Mouse (Mus musculus): ENCODE measurements around the gene Fam216b. TPM values are rescaled to one million over a fixed set of nuclear protein-coding genes. Genes with fewer than 3 reads are reported as not detected.

Gene Fam216b
- polyA plus RNA-seq, 1 experiment from 2014 or later = 0.18 TPM

GRCm38 (mm10) chr14:78040643-78041042 lies 48.2 kb downstream of the Fam216b start:
- Histone ChIP-seq H3K4me3 (no peak overlapping the region), H3K4me1 (replicated peaks) (peaks cover 15% of the 10 kb centered on the region), H3K4me2 (no peak overlapping the region), H3K27me3 (no peaks in the 10 kb centered on the region), H3K36me3 (no peaks in the 10 kb centered on the region), H3K27ac (replicated peaks) (no peak overlapping the region), H3K9ac (no peak overlapping the region), H3K9me3 (no peaks in the 10 kb centered on the region)
- no peak for ATAC-seq (ENCODE audit: low read depth)
- WGBS = 90% methylated on average over 6 of the region's 6 CpGs

GRCm38 (mm10) chr14:78038876-78039275 lies 49.9 kb downstream of the Fam216b start:
- Histone ChIP-seq H3K27me3 (no peaks in the 10 kb centered on the region), H3K9ac (no peak overlapping the region; the same call in 1 of the 2 replicates), H3K4me1 (replicated peaks) (peaks cover 18% of the 10 kb centered on the region), H3K9me3 (no peaks in the 10 kb centered on the region), H3K4me3 (no peak overlapping the region), H3K36me3 (no peaks in the 10 kb centered on the region), H3K4me2 (peak overlapping the region; percentile 13; the same call in 1 of the 2 replicates), H3K27ac (replicated peaks) (peak overlapping the region; percentile 34)
- ATAC-seq (ENCODE audit: low read depth) = 0 out of 2 replicates have a peak, but pooled peaks have one; percentile 23
- WGBS = 49% methylated on average over 8 of the region's 8 CpGs

Other genes with a start within 250 kb of the Fam216b start
- gene Dnajc15, start 213.9 kb downstream of the Fam216b start, polyA plus RNA-seq (2015; fragmentation: Nextera tagmentation; extraction: Ambion mirVana) = 82.9 TPM in 2 replicates
- gene Epsti1, start 184.8 kb downstream of the Fam216b start, polyA plus RNA-seq (2015; fragmentation: Nextera tagmentation; extraction: Ambion mirVana) = 0.27 and 0.41 TPM in 2 replicates
- gene Tnfsf11, start 219.0 kb upstream of the Fam216b start, polyA plus RNA-seq (2015; fragmentation: Nextera tagmentation; extraction: Ambion mirVana) = not detected in 2 replicates